Mouse (Mus musculus): ENCODE results near the gene Scfd2.
A peak's percentile ranks its signal among the peaks of the same experiment; 100 is the strongest.

Gene Scfd2

DNA sequence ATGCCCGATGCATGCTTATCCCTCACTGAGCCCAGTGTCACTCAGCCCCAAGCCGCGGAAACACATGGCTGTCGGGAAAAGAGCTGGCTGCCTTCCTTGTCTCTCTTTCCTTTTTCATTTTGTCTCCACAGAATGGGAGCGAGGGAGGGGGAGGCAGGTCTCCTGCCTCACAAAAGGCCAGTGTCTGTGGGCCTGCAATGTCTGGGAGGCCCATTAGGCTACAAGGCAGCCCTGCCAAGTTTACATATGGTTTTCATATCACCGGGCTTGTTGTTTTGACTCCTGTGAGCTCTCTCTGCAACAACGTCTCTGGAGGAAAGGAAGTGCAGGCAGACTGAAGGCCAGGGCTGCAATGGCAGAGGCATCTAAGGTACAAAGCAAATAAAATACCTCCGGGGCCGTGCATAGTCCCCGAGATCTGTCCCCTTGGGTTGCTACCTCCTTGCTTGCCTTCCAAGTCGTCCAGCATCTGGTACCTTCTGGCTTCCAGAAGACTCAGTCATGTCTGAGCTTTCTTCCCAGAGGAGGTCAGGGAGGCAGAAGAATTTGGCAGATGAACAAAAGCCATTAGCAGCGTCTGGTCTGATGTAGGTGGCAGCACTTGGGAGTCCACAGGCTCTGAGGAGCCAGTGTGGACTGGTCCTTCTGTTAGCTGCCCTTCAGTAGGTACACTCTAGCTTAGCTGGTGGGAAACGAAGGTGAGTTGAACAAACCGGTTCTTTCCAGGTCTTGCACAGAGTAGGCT lies 355.9 kb downstream of the Scfd2 start:
- no peak for ATAC-seq (ENCODE audit: low TSS enrichment)

- peak; percentile 38 for ATAC-seq (ENCODE audit: low TSS enrichment)
These were observed 358.3 kb downstream of the Scfd2 start for GRCm38 (mm10) chr5:74173162-74173844.

DNA sequence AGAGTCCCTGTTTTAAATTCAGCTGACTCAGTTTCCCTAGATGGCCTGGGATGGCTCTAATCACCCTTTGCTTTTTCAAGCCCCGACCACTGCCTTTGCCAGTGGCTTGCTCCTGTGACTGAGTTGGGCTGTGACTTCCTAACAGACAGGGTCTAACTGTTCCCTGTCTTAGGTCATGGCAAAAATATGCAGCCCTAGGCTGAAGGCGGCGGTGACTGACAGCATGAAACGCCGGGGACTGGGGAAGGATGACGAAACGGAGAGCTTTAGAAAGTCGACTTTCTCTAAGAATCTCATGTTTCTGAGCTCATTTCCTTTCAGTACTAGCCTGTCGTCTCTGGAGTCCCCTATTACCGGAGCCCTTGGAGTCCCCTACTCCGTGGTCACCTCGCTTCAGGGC lies 359.4 kb downstream of the Scfd2 start:
- ATAC-seq (ENCODE audit: low TSS enrichment): no peak

DNA sequence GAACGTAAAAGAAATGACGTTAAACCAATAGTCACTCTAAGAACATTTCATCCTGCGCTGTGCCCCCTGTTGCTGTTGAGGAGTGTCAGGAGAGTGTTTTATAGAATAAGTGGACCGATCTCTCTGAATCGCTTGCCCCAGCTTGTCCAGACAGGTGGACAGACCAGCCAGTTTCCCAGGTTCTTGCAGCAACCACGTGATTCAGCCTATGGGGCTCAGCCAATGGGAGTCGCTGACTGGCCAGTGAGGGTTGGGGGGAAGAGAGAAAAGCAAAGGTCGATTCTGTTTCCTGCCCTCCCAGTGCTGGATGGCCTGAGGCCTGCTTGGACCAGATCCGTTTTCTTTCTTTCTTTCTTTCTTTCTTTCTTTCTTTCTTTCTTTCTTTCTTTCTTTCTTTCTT lies 359.8 kb downstream of the Scfd2 start:
- ATAC-seq (ENCODE audit: low TSS enrichment): no peak

DNA sequence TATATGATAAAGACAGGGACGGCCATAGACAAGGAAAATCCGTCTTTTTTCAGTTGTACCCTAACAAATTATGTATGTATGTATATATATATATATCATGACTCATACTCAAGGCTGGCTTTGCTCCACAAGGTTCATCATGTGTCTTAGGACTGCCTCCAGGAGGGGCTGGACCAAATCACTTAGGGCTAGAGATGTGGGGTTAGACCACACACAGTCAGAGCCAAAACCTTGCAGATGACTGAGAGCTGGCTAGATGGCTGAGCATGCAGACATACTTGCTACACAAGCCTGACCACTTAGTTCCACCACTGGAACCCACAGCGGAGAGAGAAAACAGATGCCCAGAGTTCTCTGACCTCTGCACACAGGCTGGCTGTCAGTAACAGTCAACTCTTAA lies 363.5 kb downstream of the Scfd2 start:
- no peak for ATAC-seq (ENCODE audit: low TSS enrichment)

GRCm38 (mm10) chr5:74166642-74167041 lies 364.9 kb downstream of the Scfd2 start:
- no peak for ATAC-seq (ENCODE audit: low TSS enrichment)

GRCm38 (mm10) chr5:74164547-74164946 lies 367.0 kb downstream of the Scfd2 start:
- no peak for ATAC-seq (ENCODE audit: low TSS enrichment)

DNA sequence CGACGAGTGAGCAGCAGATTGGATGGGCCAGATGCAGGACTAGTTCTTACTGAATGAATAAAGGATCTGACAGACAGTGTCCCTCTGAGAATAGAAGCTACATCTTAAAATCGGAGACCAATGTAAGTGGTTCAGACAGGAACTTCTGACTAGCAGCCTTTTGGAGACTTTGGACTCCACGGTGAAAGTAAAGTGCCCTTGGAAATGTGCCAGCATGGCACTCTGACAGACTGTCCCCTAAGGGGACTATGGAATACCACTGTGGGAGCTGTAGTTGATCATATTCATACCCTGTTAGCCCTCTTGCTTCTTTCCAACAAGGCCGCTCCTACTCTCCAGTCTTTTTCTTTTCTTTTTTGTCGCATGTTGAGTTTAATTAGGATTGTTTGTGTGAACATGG lies 368.4 kb downstream of the Scfd2 start:
- no peak for ATAC-seq (ENCODE audit: low TSS enrichment)

- no peak for ATAC-seq (ENCODE audit: low TSS enrichment)
These were observed 369.5 kb downstream of the Scfd2 start for GRCm38 (mm10) chr5:74162013-74162412.

GRCm38 (mm10) chr5:74161297-74161926 lies 370.1 kb downstream of the Scfd2 start:
- no peak for ATAC-seq (ENCODE audit: low TSS enrichment)

- no peak for ATAC-seq (ENCODE audit: low TSS enrichment)
These were observed 371.2 kb downstream of the Scfd2 start for GRCm38 (mm10) chr5:74160349-74160748.

DNA sequence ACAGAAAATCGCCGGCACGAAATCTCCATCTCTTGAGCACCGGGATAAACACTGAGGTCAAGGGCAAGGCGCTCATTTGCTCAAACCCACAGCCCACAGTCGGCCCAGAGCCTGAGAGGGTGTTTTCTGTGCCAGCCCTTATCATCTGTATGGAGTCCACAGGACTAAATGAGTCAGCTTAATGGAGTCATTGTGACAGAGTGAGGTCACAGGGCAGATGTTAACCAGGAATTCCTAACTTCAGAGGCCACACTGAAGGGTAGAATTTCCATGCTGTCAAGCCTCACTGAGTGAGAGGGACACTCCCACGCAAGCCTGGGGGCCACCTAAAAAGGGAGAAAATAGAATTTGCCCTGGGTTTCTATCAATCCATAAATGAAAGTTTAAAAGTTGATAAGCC lies 371.7 kb downstream of the Scfd2 start:
- no peak for ATAC-seq (ENCODE audit: low TSS enrichment)

- no peak for ATAC-seq (ENCODE audit: low TSS enrichment)
These were observed 372.5 kb downstream of the Scfd2 start for GRCm38 (mm10) chr5:74158929-74159632.

GRCm38 (mm10) chr5:74155860-74156351 lies 375.7 kb downstream of the Scfd2 start:
- ATAC-seq (ENCODE audit: low TSS enrichment): no peak
